ENCODE assay signal across 9 mouse cellular contexts in genomic region chr7:36076021-36076441, GRCm38 (mm10).
DNase-seq lines count a peak whose midpoint lies in the region; ATAC-seq lines count a peak whose summit lies in the region.
"Had no signal": no experiment of that assay in that cellular context is flagged by ENCODE, and none has a peak within 500 bp of the region (broad histone marks: within the 10 kb centered on the region; RNA-seq: fewer than 3 reads in every experiment).

No protein-coding gene starts in this region.

- peak; percentile 48; the same call in 1 of the 2 replicates for ATAC-seq in lung, embryonic 15.5 days (ENCODE audit: borderline replicate concordance, extremely low read depth, low FRiP score, low TSS enrichment)
- no peak for ATAC-seq in limb, embryonic 15.5 days (ENCODE audit: insufficient number of reproducible peaks, low FRiP score, low TSS enrichment, low read depth)
- no peak for ATAC-seq in CD4-positive, CD25-positive, alpha-beta regulatory T cell, adult 4 months

- no peaks in the 10 kb centered on the region for H3K36me3 ChIP-seq in lung, embryonic 15.5 days
- no peaks in the 10 kb centered on the region for H3K36me3 ChIP-seq in heart, embryonic 10.5 days
- H3K36me3 ChIP-seq in limb, embryonic 15.5 days: no peaks in the 10 kb centered on the region

- peak overlapping the region; percentile 45 for H3K4me2 ChIP-seq in lung, embryonic 15.5 days
- peak overlapping the region; percentile 39 for H3K4me2 ChIP-seq in limb, embryonic 15.5 days

- no peak overlapping the region for H3K4me3 ChIP-seq in lung, embryonic 15.5 days
- peak overlapping the region; percentile 41 for H3K4me3 ChIP-seq in heart, embryonic 10.5 days
- H3K4me3 ChIP-seq in limb, embryonic 15.5 days: peak overlapping the region; percentile 4; the same call in 1 of the 2 replicates

- peak overlapping the region; percentile 10; the same call in 1 of the 2 replicates for H3K9ac ChIP-seq in lung, embryonic 15.5 days
- H3K9ac ChIP-seq in limb, embryonic 15.5 days: no peak overlapping the region

- H3K27me3 ChIP-seq in lung, embryonic 15.5 days: no peaks in the 10 kb centered on the region
- no peaks in the 10 kb centered on the region for H3K27me3 ChIP-seq in heart, embryonic 10.5 days (ENCODE audit: insufficient read depth, poor library complexity, severe bottlenecking)
- H3K27me3 ChIP-seq in limb, embryonic 15.5 days: peaks cover 3% of the 10 kb centered on the region; the same call in 1 of the 2 replicates

- H3K27ac ChIP-seq in lung, embryonic 15.5 days: peak overlapping the region; percentile 48
- peak overlapping the region; percentile 77 for H3K27ac ChIP-seq in heart, embryonic 10.5 days
- H3K27ac ChIP-seq in limb, embryonic 15.5 days: no peak overlapping the region

- H3K4me1 ChIP-seq in lung, embryonic 15.5 days: peaks cover 32% of the 10 kb centered on the region
- peaks cover 16% of the 10 kb centered on the region for H3K4me1 ChIP-seq in heart, embryonic 10.5 days
- H3K4me1 ChIP-seq in limb, embryonic 15.5 days: peaks cover 11% of the 10 kb centered on the region

- DNase-seq in lung, postnatal 4 days: no peak
- no peak for DNase-seq in heart, embryonic 10.5 days (ENCODE audit: low spot score)
- peak; percentile 18 for DNase-seq in yolk sac, embryonic 10.5 days (ENCODE audit: low spot score)
- no peak for DNase-seq in thymus, postnatal 0 days (ENCODE audit: low spot score)
- DNase-seq in cerebellum, adult 8-10 months: no peak
- DNase-seq: right cerebral cortex, adult 18-20 months had no signal

- 7% methylated on average over 11 of the region's 11 CpGs for WGBS in lung, embryonic 15.5 days
- WGBS in heart, embryonic 10.5 days: 3% methylated on average over 11 of the region's 11 CpGs
- WGBS in limb, embryonic 15.5 days: 2% methylated on average over 11 of the region's 11 CpGs

- H3K9me3 ChIP-seq in lung, embryonic 15.5 days: no peaks in the 10 kb centered on the region
- H3K9me3 ChIP-seq in heart, embryonic 10.5 days: peaks cover 3% of the 10 kb centered on the region; the same call in 1 of the 2 replicates
- H3K9me3 ChIP-seq in limb, embryonic 15.5 days: no peaks in the 10 kb centered on the region
